Mouse (Mus musculus) intestine, postnatal 0 days (tissue): Measurements from ENCODE around the gene Ankrd63. TPM values are rescaled to one million over a fixed set of nuclear protein-coding genes. Genes with fewer than 3 reads are reported as not detected.

Experiments
- ATAC-seq: fragments of 200-750 bp; cut with Nextera tagmentation; 2 replicates; pipeline ENCODE4 v1.8.0; 2017; ENCODE audit warnings: mild to moderate bottlenecking, moderate TSS enrichment, moderate library complexity
- H3K27ac ChIP-seq: fragments of 300-500 bp; sonication (generic); 2 replicates; pipeline ENCODE4 v1.5.1; 2014; ENCODE audit warnings: mild to moderate bottlenecking, low read depth, low read length, moderate library complexity
- H3K27me3 ChIP-seq: fragments of 300-500 bp; sonication (generic); replicated peaks from 2 replicates; pipeline ENCODE4 v1.6.1; 2014; ENCODE audit warnings: low read length, mixed read lengths; ENCODE audit not compliant: control insufficient read depth, insufficient read depth
- H3K36me3 ChIP-seq: fragments of 300-500 bp; sonication (generic); 2 replicates; pipeline ENCODE4 v1.6.1; 2014; ENCODE audit warnings: mild to moderate bottlenecking, moderate library complexity; ENCODE audit not compliant: control insufficient read depth, insufficient read depth
- H3K4me1 ChIP-seq: fragments of 300-500 bp; sonication (generic); replicated peaks from 2 replicates; pipeline ENCODE4 v1.6.1; 2014; ENCODE audit warnings: antibody characterized with exemption, low read length, mixed read lengths; ENCODE audit not compliant: control insufficient read depth, insufficient read depth
- H3K4me2 ChIP-seq: fragments of 300-500 bp; sonication (generic); replicated peaks from 2 replicates; pipeline ENCODE4 v1.6.1; 2014; ENCODE audit warnings: low read depth, mild to moderate bottlenecking, moderate library complexity
- H3K4me3 ChIP-seq: fragments of 300-500 bp; sonication (generic); 2 replicates; pipeline ENCODE4 v1.5.1; 2014; ENCODE audit warnings: low read depth, low read length
- H3K9ac ChIP-seq: fragments of 300-500 bp; sonication (generic); 2 replicates; pipeline ENCODE4 v1.6.1; 2014; ENCODE audit warnings: mild to moderate bottlenecking, low read depth, low read length
- H3K9me3 ChIP-seq: fragments of 300-500 bp; sonication (generic); 2 replicates; pipeline ENCODE4 v1.6.1; 2016; ENCODE audit warnings: mixed run types; ENCODE audit not compliant: control insufficient read depth
- CTCF ChIP-seq: sonication (generic); IDR thresholded peaks from 2 replicates; pipeline ENCODE4 v1.5.1; 2016; ENCODE audit warnings: low read depth, mild to moderate bottlenecking, control low read depth, antibody characterized with exemption, moderate library complexity
- WGBS: fragments of 180-500 bp; shearing (Covaris S2); extraction: QIAGEN DNeasy Blood & Tissue Kit; methylation state at CpG from one replicate; pipeline ENCODE4 v1.1.7; 2014; 5-methylcytosine and 5-hydroxymethylcytosine counted together
- polyA plus RNA-seq: library from polyadenylated mRNA; unstranded; fragments of >200 nt; fragmentation: Nextera tagmentation; extraction: Ambion mirVana; gene quantifications from 2 replicates; pipeline ENCODE4 v1.2.1, GENCODE M21; 2015

The Ankrd63 gene
- 0.63 and 0.65 TPM in 2 replicates for polyA plus RNA-seq

DNA sequence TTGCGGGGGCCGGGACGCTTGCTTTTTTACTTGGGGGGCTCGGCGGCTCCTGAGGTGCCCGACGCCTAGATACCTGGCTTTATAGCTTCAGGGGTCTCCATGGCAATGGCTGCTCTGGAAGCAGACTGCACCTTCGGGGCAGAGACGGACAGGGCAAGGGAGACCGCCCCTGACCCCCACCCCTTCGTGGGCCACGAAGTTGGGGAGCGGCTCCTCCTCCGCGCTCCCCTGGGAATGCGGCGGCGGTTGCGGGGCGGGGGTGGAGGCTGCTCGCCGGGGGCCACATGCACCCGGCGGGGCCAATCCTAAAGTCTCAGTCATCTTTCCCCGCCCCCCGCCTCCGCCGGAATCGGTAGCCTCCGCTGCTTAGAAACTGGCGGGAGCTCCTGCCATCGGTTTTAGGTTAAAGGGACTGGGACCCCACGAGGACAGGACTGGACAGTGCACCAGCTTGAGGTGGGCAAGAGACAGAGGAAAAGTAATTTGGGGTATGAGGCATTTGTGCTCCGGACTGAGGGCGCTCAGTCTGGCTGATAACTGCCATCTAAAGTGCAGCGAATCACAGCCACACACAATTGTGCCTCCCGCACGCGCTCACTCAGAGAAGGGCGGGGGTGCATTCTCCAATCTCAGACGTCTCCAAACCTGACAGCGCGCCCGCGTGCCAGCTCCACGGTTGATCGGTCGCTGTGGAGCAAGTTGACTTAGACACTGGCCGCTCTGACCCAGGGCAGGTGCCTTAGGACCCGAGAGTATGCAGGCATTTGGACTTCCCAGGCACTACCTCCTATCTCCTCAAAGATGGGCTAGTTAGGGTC is at the start of gene Ankrd63:
Gene Ankrd63 (minus strand): TSS at position 51 of the 818 bp plus-strand sequence.
- no peak for ATAC-seq
- WGBS: 2% methylated on average over 50 of the region's 50 CpGs
- Histone ChIP-seq H3K27me3 (peaks cover 86% of the 10 kb centered on the region), H3K4me1 (0 out of 2 replicates have a peak, but pooled peaks cover 6% of the 10 kb centered on the region), H3K9me3 (no peaks in the 10 kb centered on the region), H3K9ac (0 out of 2 replicates have a peak within 1 kb of the TSS, but pooled peaks have one; percentile 26), H3K4me3 (peak within 1 kb of the TSS; percentile 51), H3K4me2 (peak within 1 kb of the TSS; percentile 83), H3K27ac (peak within 1 kb of the TSS; percentile 28; the same call in 1 of the 2 replicates), H3K36me3 (no peaks in the 10 kb centered on the region)
- no peak for TF ChIP-seq CTCF

DNA sequence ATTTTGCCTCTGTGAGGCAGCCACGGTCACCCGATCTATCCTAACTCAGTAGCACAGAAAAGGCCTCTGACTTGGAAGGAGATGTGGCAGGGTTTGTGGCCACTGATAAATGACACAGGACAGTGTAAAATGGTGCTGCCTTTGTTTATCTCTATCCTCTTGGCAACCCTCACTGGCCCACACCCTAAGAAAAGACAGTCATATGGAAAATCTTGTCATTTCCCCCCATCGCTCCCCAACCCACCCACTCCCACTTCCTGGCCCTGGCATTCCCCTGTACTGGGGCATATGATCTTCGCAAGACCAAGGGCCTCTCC is 49.0 kb upstream of the Ankrd63 start:
- no peaks in the 10 kb centered on the region for H3K27me3 ChIP-seq
- ATAC-seq: peak; percentile 14; the same call in 1 of the 2 replicates
- no peak overlapping the region for H3K9ac ChIP-seq

DNA sequence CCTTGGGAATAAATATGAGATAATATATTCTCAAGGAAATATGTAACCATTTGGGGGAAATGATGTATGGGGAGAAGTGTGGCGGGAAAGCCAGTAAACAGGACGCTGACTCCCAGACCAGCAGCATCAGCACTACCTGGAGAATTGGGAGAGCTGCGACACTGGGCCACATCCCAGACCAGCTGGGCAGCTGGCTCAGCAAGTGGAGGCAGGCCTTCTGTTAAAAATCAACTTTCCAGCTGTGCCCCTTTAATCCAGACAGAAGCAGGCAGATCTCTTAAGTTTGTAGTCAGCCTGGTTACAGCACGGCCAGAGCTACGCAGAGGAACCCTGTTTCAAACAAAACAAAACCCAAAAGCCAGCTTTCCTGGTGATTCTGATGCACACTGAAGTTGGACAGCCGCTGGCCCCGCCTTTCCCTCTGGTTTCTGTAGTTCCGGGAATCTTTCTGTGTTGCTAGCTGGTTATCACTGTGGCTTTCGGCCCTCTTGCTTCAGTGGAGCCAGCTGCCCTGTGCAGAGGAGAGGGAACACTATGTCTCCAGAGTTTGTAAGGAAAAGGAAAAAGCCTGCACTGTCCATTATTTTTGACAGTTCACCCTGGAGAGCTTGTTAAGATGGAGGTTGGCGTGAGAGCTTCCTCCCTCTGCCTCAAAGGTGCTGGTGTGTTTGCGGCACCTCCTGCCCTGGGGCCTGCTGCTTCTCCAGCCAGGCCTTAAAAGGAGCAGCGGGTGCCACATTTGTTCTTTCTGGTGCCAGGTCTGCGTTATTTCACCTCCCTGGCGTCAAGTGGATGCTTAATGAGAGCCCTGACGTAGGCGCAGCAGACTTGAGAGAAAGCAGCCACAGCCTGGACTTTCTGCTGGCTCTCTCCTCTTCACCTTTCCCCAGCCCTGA is 48.4 kb upstream of the Ankrd63 start:
- no peak overlapping the region for H3K4me3 ChIP-seq
- H3K36me3 ChIP-seq: peaks cover 7% of the 10 kb centered on the region; the same call in 1 of the 2 replicates
- WGBS: 61% methylated on average over 16 of the region's 16 CpGs
- peak; percentile 14; the same call in 1 of the 2 replicates for ATAC-seq
- peak overlapping the region; percentile 42 for H3K27ac ChIP-seq
- no peaks in the 10 kb centered on the region for H3K9me3 ChIP-seq
- H3K27me3 ChIP-seq: no peaks in the 10 kb centered on the region
- 0 out of 2 replicates have a peak overlapping the region, but pooled peaks have one; percentile 22 for H3K9ac ChIP-seq
- H3K4me2 ChIP-seq: no peak overlapping the region
- H3K4me1 ChIP-seq: peaks cover 4% of the 10 kb centered on the region; the same call in 1 of the 2 replicates
- TF ChIP-seq CTCF: no peak

More for the DNA sequence above, 49.0 kb upstream of the Ankrd63 start:
- Histone ChIP-seq H3K27ac (no peak overlapping the region; the same call in 1 of the 2 replicates), H3K4me1 (no peaks in the 10 kb centered on the region), H3K4me2 (no peak overlapping the region), H3K36me3 (peaks cover 7% of the 10 kb centered on the region; the same call in 1 of the 2 replicates), H3K4me3 (no peak overlapping the region), H3K9me3 (no peaks in the 10 kb centered on the region)
- TF ChIP-seq CTCF: no peak
- WGBS: 81% methylated on average over 4 of the region's 4 CpGs

DNA sequence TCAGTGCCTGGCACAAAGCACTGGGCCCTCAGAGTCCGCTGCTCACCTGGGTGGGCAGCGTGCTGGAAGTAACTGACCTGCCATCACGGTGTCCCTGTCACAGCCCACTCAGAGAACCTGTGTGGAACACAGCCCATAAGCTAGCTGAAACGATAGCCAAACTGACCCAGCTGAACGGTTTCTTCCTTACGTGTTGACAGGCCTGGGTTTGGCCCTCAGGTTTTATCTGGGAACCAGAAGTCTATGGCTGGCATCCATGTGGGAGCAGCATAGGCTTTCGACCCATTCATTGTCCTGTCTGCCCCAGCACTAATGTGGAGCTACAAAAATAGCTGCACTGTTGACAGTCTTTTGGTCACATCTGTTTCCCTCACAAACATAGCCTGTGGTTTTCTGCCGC is 46.7 kb upstream of the Ankrd63 start:
- ATAC-seq: no peak
- peaks cover 7% of the 10 kb centered on the region; the same call in 1 of the 2 replicates for H3K36me3 ChIP-seq
- H3K27me3 ChIP-seq: no peaks in the 10 kb centered on the region
- TF ChIP-seq CTCF: no peak
- H3K4me1 ChIP-seq: peaks cover 4% of the 10 kb centered on the region; the same call in 1 of the 2 replicates
- no peak overlapping the region for H3K9ac ChIP-seq
- H3K4me2 ChIP-seq: no peak overlapping the region
- H3K4me3 ChIP-seq: no peak overlapping the region
- 81% methylated on average over 8 of the region's 8 CpGs for whole genome bisulfite sequencing
- no peak overlapping the region for H3K27ac ChIP-seq
- H3K9me3 ChIP-seq: no peaks in the 10 kb centered on the region

DNA sequence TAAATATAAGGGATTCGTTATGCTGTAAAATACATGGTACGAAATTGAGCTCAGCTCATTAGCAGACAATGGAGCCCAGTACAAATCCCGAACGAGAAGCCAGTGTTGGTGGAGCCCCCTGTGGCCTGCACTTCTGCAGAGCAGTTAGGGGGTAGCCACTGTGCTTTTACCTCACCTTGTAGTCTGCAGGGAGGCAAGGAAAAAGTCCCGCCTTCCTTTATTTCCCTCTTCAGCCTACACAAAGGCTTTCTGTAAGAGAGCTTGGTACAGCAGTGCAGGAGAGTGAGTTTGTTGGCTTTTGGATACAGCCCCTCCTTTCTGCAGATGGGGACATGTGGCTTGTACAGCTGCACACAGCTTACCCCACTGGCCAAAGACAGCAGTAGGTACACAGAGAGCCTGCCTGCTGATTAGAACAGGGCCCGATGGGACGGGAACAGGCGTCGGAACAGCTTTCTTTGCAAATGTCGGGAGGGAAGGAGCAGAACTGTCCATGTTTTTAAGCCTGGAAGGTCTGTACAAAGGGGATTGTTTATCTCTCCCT is 45.6 kb upstream of the Ankrd63 start:
- Histone ChIP-seq H3K4me1 (peaks cover 4% of the 10 kb centered on the region; the same call in 1 of the 2 replicates), H3K9me3 (no peaks in the 10 kb centered on the region), H3K36me3 (peaks cover 7% of the 10 kb centered on the region; the same call in 1 of the 2 replicates), H3K27me3 (no peaks in the 10 kb centered on the region), H3K4me2 (no peak overlapping the region), H3K27ac (no peak overlapping the region), H3K9ac (no peak overlapping the region), H3K4me3 (no peak overlapping the region)
- peak; percentile 10; the same call in 1 of the 2 replicates for TF ChIP-seq CTCF
- no peak for ATAC-seq
- 68% methylated on average over 10 of the region's 10 CpGs for WGBS
